In genomic region chr4:141461088-141461487, GRCm38 (mm10) we compare ENCODE assay signal across 20 mouse cellular contexts. TPM values are rescaled to one million over a fixed set of nuclear protein-coding genes. Genes with fewer than 3 reads are reported as not detected.
DNase-seq lines count a peak whose midpoint lies in the region; ATAC-seq and TF ChIP-seq lines count a peak whose summit lies in the region.
"Had no signal": no experiment of that assay in that cellular context is flagged by ENCODE, and none has a peak within 500 bp of the region (broad histone marks: within the 10 kb centered on the region; RNA-seq: fewer than 3 reads in every experiment).

No protein-coding gene starts in this region.

- DNase-seq in hindbrain, postnatal 0 days (ENCODE audit: low spot score), result no peak
- DNase-seq in Muller cell, postnatal 12 days (ENCODE audit: inconsistent ontology term), result peak; percentile 66
- DNase-seq in R1 (ENCODE audit: low read depth, low spot score), result peak; percentile 58
- no peak for DNase-seq in kidney, adult 9 months
- DNase-seq in lung, postnatal 4 days, result no peak
- DNase-seq in right cerebral cortex, postnatal 4 days, result no peak
- DNase-seq: adrenal gland, adult 2 months; heart, postnatal 10 days; liver, embryonic 13.5 days; lung, postnatal 14 days; thymus, postnatal 36 days had no signal

- H3K27ac ChIP-seq in hindbrain, embryonic 12.5 days, result no peak overlapping the region
- no peak overlapping the region for H3K27ac ChIP-seq in hindbrain, postnatal 0 days
- no peak overlapping the region for H3K27ac ChIP-seq in intestine, embryonic 15.5 days
- H3K27ac ChIP-seq: kidney, postnatal 0 days; liver, embryonic 13.5 days had no signal

- TF ChIP-seq CTCF in hindbrain, postnatal 0 days (IDR thresholded peaks at IDR 0.05; ENCODE audit: low read depth), result no peak

- no peak overlapping the region for H3K4me2 ChIP-seq in hindbrain, embryonic 12.5 days (replicated peaks)
- no peak overlapping the region for H3K4me2 ChIP-seq in hindbrain, postnatal 0 days (ENCODE audit: low read depth, low read length)
- H3K4me2 ChIP-seq in intestine, embryonic 15.5 days (replicated peaks), result no peak overlapping the region
- H3K4me2 ChIP-seq: liver, embryonic 13.5 days had no signal

- ATAC-seq in hindbrain, embryonic 12.5 days (ENCODE audit: low FRiP score), result peak; percentile 36; the same call in 1 of the 2 replicates
- no peak for ATAC-seq in hindbrain, postnatal 0 days
- peak; percentile 72 for ATAC-seq in intestine, embryonic 15.5 days
- ATAC-seq: hindbrain, embryonic 16.5 days had no signal

- no peaks in the 10 kb centered on the region for H3K9me3 ChIP-seq in hindbrain, embryonic 12.5 days (replicated peaks)
- no peaks in the 10 kb centered on the region for H3K9me3 ChIP-seq in hindbrain, postnatal 0 days (ENCODE audit: low read length)
- no peaks in the 10 kb centered on the region for H3K9me3 ChIP-seq in intestine, embryonic 15.5 days
- H3K9me3 ChIP-seq: liver, embryonic 13.5 days had no signal

- H3K9ac ChIP-seq in hindbrain, embryonic 12.5 days, result no peak overlapping the region
- no peak overlapping the region for H3K9ac ChIP-seq in hindbrain, postnatal 0 days (replicated peaks; ENCODE audit: low read length)
- H3K9ac ChIP-seq in intestine, embryonic 15.5 days, result no peak overlapping the region
- H3K9ac ChIP-seq: liver, embryonic 13.5 days had no signal

- no peaks in the 10 kb centered on the region for H3K27me3 ChIP-seq in hindbrain, embryonic 12.5 days
- H3K27me3 ChIP-seq in hindbrain, postnatal 0 days (ENCODE audit: insufficient read depth, low read length), result no peaks in the 10 kb centered on the region
- no peaks in the 10 kb centered on the region for H3K27me3 ChIP-seq in intestine, embryonic 15.5 days (replicated peaks)
- H3K27me3 ChIP-seq: CH12.LX; liver, embryonic 13.5 days had no signal

- H3K4me1 ChIP-seq in hindbrain, embryonic 12.5 days, result peaks cover 26% of the 10 kb centered on the region
- no peaks in the 10 kb centered on the region; the same call in 1 of the 2 replicates for H3K4me1 ChIP-seq in hindbrain, postnatal 0 days (ENCODE audit: insufficient read depth, low read length)
- H3K4me1 ChIP-seq in intestine, embryonic 15.5 days (replicated peaks), result peaks cover 16% of the 10 kb centered on the region

- no peak overlapping the region for H3K4me3 ChIP-seq in hindbrain, embryonic 12.5 days
- no peak overlapping the region for H3K4me3 ChIP-seq in hindbrain, postnatal 0 days (ENCODE audit: low read length)
- H3K4me3 ChIP-seq in intestine, embryonic 15.5 days (replicated peaks), result no peak overlapping the region
- H3K4me3 ChIP-seq: liver, embryonic 13.5 days had no signal

- 58% methylated on average over 12 of the region's 12 CpGs for WGBS in hindbrain, embryonic 12.5 days
- WGBS in hindbrain, postnatal 0 days, result 34% methylated on average over 12 of the region's 12 CpGs
- WGBS in intestine, embryonic 15.5 days, result 66% methylated on average over 12 of the region's 12 CpGs

- H3K36me3 ChIP-seq in hindbrain, embryonic 12.5 days, result peaks cover 53% of the 10 kb centered on the region
- peaks cover 34% of the 10 kb centered on the region for H3K36me3 ChIP-seq in hindbrain, postnatal 0 days (ENCODE audit: insufficient read depth, low read length)
- peaks cover 30% of the 10 kb centered on the region for H3K36me3 ChIP-seq in intestine, embryonic 15.5 days

RNA-seq across cellular contexts. Expression of gene Zbtb17, which starts 16.6 kb away (rescaled TPM):
- polyA plus RNA-seq in hindbrain, embryonic 12.5 days (2016; fragmentation: Nextera tagmentation; extraction: Ambion mirVana), result 50.7 and 56.6 TPM in 2 replicates
- total RNA-seq in hindbrain, postnatal 0 days (2014; rRNA removed), result 34.8 and 36.2 TPM in 2 replicates
- 28.2 and 28.8 TPM in 2 replicates for polyA plus RNA-seq in hindbrain, postnatal 0 days (2015; fragmentation: Nextera tagmentation; extraction: Ambion mirVana)
- polyA plus RNA-seq in intestine, embryonic 15.5 days (2015; fragmentation: Nextera tagmentation; extraction: Ambion mirVana), result 25.6 and 27.2 TPM in 2 replicates

RNA-seq across cellular contexts. Expression of gene Srarp, which starts 25.2 kb away (rescaled TPM):
- not detected in 2 replicates for polyA plus RNA-seq in hindbrain, embryonic 12.5 days (2016; fragmentation: Nextera tagmentation; extraction: Ambion mirVana)
- total RNA-seq in hindbrain, postnatal 0 days (2014; rRNA removed), result 5.8 and 9.9 TPM in 2 replicates
- 0.33 and 0.54 TPM in 2 replicates for polyA plus RNA-seq in hindbrain, postnatal 0 days (2015; fragmentation: Nextera tagmentation; extraction: Ambion mirVana)
- polyA plus RNA-seq in intestine, embryonic 15.5 days (2015; fragmentation: Nextera tagmentation; extraction: Ambion mirVana), result not detected in 2 replicates
- total RNA-seq: CH12.LX; heart, postnatal 10 days; monocyte, adult 5-6 weeks had no signal
- polyA plus RNA-seq: liver, embryonic 13.5 days; stomach, embryonic 14.5 days had no signal

RNA-seq across cellular contexts. Expression of gene Hspb7, which starts 40.5 kb away (rescaled TPM):
- polyA plus RNA-seq in hindbrain, embryonic 12.5 days (2016; fragmentation: Nextera tagmentation; extraction: Ambion mirVana), result 0.10 TPM in 1 of 2 replicates, not detected in the other
- total RNA-seq in hindbrain, postnatal 0 days (2014; rRNA removed), result 0.32 TPM in 1 of 2 replicates, not detected in the other
- 0.06 and 0.08 TPM in 2 replicates for polyA plus RNA-seq in hindbrain, postnatal 0 days (2015; fragmentation: Nextera tagmentation; extraction: Ambion mirVana)
- polyA plus RNA-seq in intestine, embryonic 15.5 days (2015; fragmentation: Nextera tagmentation; extraction: Ambion mirVana), result 3.0 and 3.1 TPM in 2 replicates
- total RNA-seq: monocyte, adult 5-6 weeks had no signal

RNA-seq across cellular contexts. Expression of gene Clcnkb, which starts 45.3 kb away (rescaled TPM):
- polyA plus RNA-seq in hindbrain, embryonic 12.5 days (2016; fragmentation: Nextera tagmentation; extraction: Ambion mirVana), result not detected in 2 replicates
- 5.0 TPM in 1 of 2 replicates, not detected in the other for total RNA-seq in hindbrain, postnatal 0 days (2014; rRNA removed)
- 0.19 and 0.38 TPM in 2 replicates for polyA plus RNA-seq in hindbrain, postnatal 0 days (2015; fragmentation: Nextera tagmentation; extraction: Ambion mirVana)
- not detected in 2 replicates for polyA plus RNA-seq in intestine, embryonic 15.5 days (2015; fragmentation: Nextera tagmentation; extraction: Ambion mirVana)
- total RNA-seq: adrenal gland, adult 2 months; layer of hippocampus, postnatal 10 days; left cerebral cortex, postnatal 25 days; monocyte, adult 5-6 weeks had no signal
- polyA plus RNA-seq: adrenal gland, adult 2 months; hindbrain, embryonic 16.5 days; liver, embryonic 13.5 days; stomach, embryonic 14.5 days had no signal

Comparison
In these comparisons a context has a peak if more than half of its experiments do, and no peak if none do; other contexts are left out.
1. DNase-seq: peak in Muller cell, postnatal 12 days (single experiment) and R1 (single experiment); none in hindbrain, postnatal 0 days (single experiment), kidney, adult 9 months (single experiment), lung, postnatal 4 days (0 of 2) and right cerebral cortex, postnatal 4 days (single experiment).